Mouse (Mus musculus) testis, adult 2 months (tissue): Measurements from ENCODE around the gene Tipin. TPM values are rescaled to one million over a fixed set of nuclear protein-coding genes. Genes with fewer than 3 reads are reported as not detected.

Source experiments
- H3K27ac ChIP-seq: fragments of 200-500 bp; 2 replicates; pipeline ENCODE4 v1.5.1; 2012; ENCODE audit warnings: low read depth, low read length; ENCODE audit not compliant: control insufficient read depth, insufficient read depth
- H3K27me3 ChIP-seq: fragments of 200-500 bp; 2 replicates; pipeline ENCODE4 v1.6.1; 2012; ENCODE audit warnings: mild to moderate bottlenecking, low read length, moderate library complexity; ENCODE audit not compliant: control insufficient read depth, insufficient read depth
- H3K36me3 ChIP-seq: fragments of 200-500 bp; 2 replicates; pipeline ENCODE4 v1.6.1; 2012; ENCODE audit warnings: mild to moderate bottlenecking, low read length; ENCODE audit not compliant: control insufficient read depth, insufficient read depth
- H3K4me1 ChIP-seq: fragments of 200-500 bp; 2 replicates; pipeline ENCODE4 v1.6.1; 2012; ENCODE audit warnings: low read length; ENCODE audit not compliant: control insufficient read depth, insufficient read depth
- H3K4me3 ChIP-seq: fragments of 200-500 bp; 2 replicates; pipeline ENCODE4 v1.5.1; 2012; ENCODE audit warnings: low read depth, mild to moderate bottlenecking, low read length, moderate library complexity, mixed read lengths; ENCODE audit not compliant: control insufficient read depth
- CTCF ChIP-seq: fragments of 200-500 bp; IDR thresholded peaks from 2 replicates; pipeline ENCODE4 v1.5.1; 2012; ENCODE audit warnings: low read depth, mild to moderate bottlenecking, inconsistent platforms, low read length, moderate library complexity; ENCODE audit not compliant: control insufficient read depth, insufficient read depth, insufficient replicate concordance
- POLR2A ChIP-seq: fragments of 200-500 bp; IDR thresholded peaks from 2 replicates; pipeline ENCODE4 v1.6.1; 2012; ENCODE audit warnings: low read depth, mild to moderate bottlenecking, inconsistent platforms, low read length, moderate library complexity; ENCODE audit not compliant: control insufficient read depth
- polyA plus RNA-seq: library from polyadenylated mRNA; depleted of rRNA; stranded (reverse); fragments of >200 nt; gene quantifications from 2 replicates; pipeline ENCODE4 v1.2.3, GENCODE M21; 2012

Gene Tipin
- polyA plus RNA-seq, 1 experiment = 26.3 TPM

GRCm38 (mm10) chr9:64306476-64307312 lies 25.3 kb downstream of the Tipin start:
- TF ChIP-seq POLR2A = no peak
- H3K4me3 ChIP-seq = no peak overlapping the region
- no peaks in the 10 kb centered on the region for H3K27me3 ChIP-seq
- H3K27ac ChIP-seq = no peak overlapping the region
- peaks cover 2% of the 10 kb centered on the region for H3K36me3 ChIP-seq
- no peaks in the 10 kb centered on the region for H3K4me1 ChIP-seq

GRCm38 (mm10) chr9:64310996-64311785 lies 29.8 kb downstream of the Tipin start:
- H3K27me3 ChIP-seq = no peaks in the 10 kb centered on the region
- H3K4me3 ChIP-seq = no peak overlapping the region
- no peak overlapping the region for H3K27ac ChIP-seq
- TF ChIP-seq CTCF (peak; percentile 33; the same call in 1 of the 2 replicates), POLR2A (no peak)
- H3K36me3 ChIP-seq = peaks cover 3% of the 10 kb centered on the region
- H3K4me1 ChIP-seq = no peaks in the 10 kb centered on the region

- Histone ChIP-seq H3K27ac (no peak overlapping the region), H3K4me3 (no peak overlapping the region), H3K27me3 (no peaks in the 10 kb centered on the region), H3K4me1 (no peaks in the 10 kb centered on the region), H3K36me3 (peaks cover 5% of the 10 kb centered on the region)
- TF ChIP-seq CTCF = no peak
- TF ChIP-seq POLR2A = no peak
Measured at GRCm38 (mm10) chr9:64312128-64312527, 30.7 kb downstream of the Tipin start.

GRCm38 (mm10) chr9:64314696-64315095 lies 33.3 kb downstream of the Tipin start:
- H3K4me3 ChIP-seq = no peak overlapping the region
- no peaks in the 10 kb centered on the region for H3K4me1 ChIP-seq
- no peaks in the 10 kb centered on the region for H3K27me3 ChIP-seq
- no peak overlapping the region for H3K27ac ChIP-seq
- H3K36me3 ChIP-seq = peaks cover 3% of the 10 kb centered on the region
- no peak for TF ChIP-seq CTCF
- TF ChIP-seq POLR2A = no peak

GRCm38 (mm10) chr9:64316986-64317385 lies 35.6 kb downstream of the Tipin start:
- no peaks in the 10 kb centered on the region for H3K4me1 ChIP-seq
- no peak overlapping the region for H3K27ac ChIP-seq
- H3K4me3 ChIP-seq = no peak overlapping the region
- H3K27me3 ChIP-seq = no peaks in the 10 kb centered on the region
- H3K36me3 ChIP-seq = peaks cover 3% of the 10 kb centered on the region
- TF ChIP-seq POLR2A = no peak
- no peak for TF ChIP-seq CTCF

GRCm38 (mm10) chr9:64323976-64324375 lies 42.6 kb downstream of the Tipin start:
- Histone ChIP-seq H3K4me1 (no peaks in the 10 kb centered on the region), H3K27me3 (no peaks in the 10 kb centered on the region), H3K27ac (no peak overlapping the region), H3K36me3 (peaks cover 1% of the 10 kb centered on the region), H3K4me3 (no peak overlapping the region)
- TF ChIP-seq CTCF (no peak), POLR2A (no peak)

- Histone ChIP-seq H3K27ac (no peak overlapping the region), H3K27me3 (no peaks in the 10 kb centered on the region), H3K36me3 (peaks cover 3% of the 10 kb centered on the region), H3K4me3 (no peak overlapping the region), H3K4me1 (peaks cover 2% of the 10 kb centered on the region)
- TF ChIP-seq POLR2A = no peak
- no peak for TF ChIP-seq CTCF
Measured at GRCm38 (mm10) chr9:64335825-64336224, 54.4 kb downstream of the Tipin start.

- no peak for TF ChIP-seq CTCF
- no peak for TF ChIP-seq POLR2A
- H3K4me3 ChIP-seq = peak overlapping the region; percentile 98
- H3K4me1 ChIP-seq = peaks cover 2% of the 10 kb centered on the region
- H3K27ac ChIP-seq = no peak overlapping the region
- no peaks in the 10 kb centered on the region for H3K27me3 ChIP-seq
- H3K36me3 ChIP-seq = peaks cover 3% of the 10 kb centered on the region
Measured at GRCm38 (mm10) chr9:64339361-64339760, 58.0 kb downstream of the Tipin start.
